In the genomic region with DNA sequence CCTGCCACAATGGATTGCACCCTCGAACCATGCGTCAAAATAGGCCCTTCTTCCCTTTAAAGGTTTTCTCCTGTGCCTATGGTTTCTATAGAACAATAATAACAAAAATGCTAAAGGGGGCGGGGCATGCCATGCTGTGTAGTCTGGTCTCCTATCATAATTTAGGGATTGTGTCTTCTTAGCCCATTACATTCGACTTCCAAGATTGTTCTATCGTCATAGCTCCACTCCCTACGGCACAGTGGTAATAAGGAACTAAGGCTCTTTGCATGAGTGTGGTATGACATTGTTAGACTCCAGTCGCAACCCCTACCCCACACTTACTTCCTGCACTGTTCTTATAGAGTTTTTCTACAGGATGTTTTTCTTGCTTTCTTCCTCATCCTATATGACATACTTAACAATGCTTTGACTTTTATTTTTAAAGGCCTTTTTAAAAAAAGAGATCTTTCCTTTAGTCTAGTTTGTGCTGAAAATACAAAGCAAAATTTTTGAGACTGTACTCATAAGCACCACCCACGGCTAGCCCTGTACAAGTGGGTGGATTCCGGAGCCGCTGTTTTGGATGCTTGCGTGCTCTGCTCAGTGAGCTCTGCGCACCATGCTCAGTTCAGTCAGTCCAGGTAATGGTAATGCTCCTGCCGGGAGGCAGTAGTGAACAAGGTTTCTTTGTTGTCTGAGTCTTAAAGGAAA, we compare ENCODE assay signal across 7 mouse cellular contexts. TPM values are rescaled to one million over a fixed set of nuclear protein-coding genes. Genes with fewer than 3 reads are reported as not detected.
DNase-seq lines count a peak whose midpoint lies in the region; ATAC-seq lines count a peak whose summit lies in the region.

No protein-coding gene starts in this region.

- no peaks in the 10 kb centered on the region for H3K36me3 ChIP-seq in lung, embryonic 15.5 days

- WGBS in lung, embryonic 15.5 days = 19% methylated on average over 13 of the region's 13 CpGs

- no peak for DNase-seq in lung, adult 18-20 months
- peak; percentile 20 for DNase-seq in forelimb bud, embryonic 11.5 days (ENCODE audit: low read depth, low spot score)
- peak; percentile 68 to 78 for DNase-seq in left cerebral cortex, postnatal 25 days (ENCODE audit: low spot score in 2 of 2)
- DNase-seq in retina, embryonic 14.5 days (ENCODE audit: low spot score) = peak; percentile 32
- DNase-seq in gastrocnemius, postnatal 14 days = no peak
- DNase-seq in adrenal gland, postnatal 25 days = no peak

- ATAC-seq in lung, embryonic 15.5 days (ENCODE audit: borderline replicate concordance, extremely low read depth, low FRiP score, low TSS enrichment) = no peak

- H3K4me3 ChIP-seq in lung, embryonic 15.5 days = peak overlapping the region; percentile 23

- H3K27me3 ChIP-seq in lung, embryonic 15.5 days = peaks cover 32% of the 10 kb centered on the region

- intact Hi-C loops in left cerebral cortex, postnatal 25 days (cut with DNase I) = no loop called here
- intact Hi-C loops in gastrocnemius, postnatal 14 days (cut with DNase I; ENCODE audit: low total_unique reads) = no loop called here

- peaks cover 5% of the 10 kb centered on the region; the same call in 1 of the 2 replicates for H3K4me1 ChIP-seq in lung, embryonic 15.5 days

- no peak overlapping the region for H3K9ac ChIP-seq in lung, embryonic 15.5 days

- peak overlapping the region; percentile 46 for H3K4me2 ChIP-seq in lung, embryonic 15.5 days

- H3K27ac ChIP-seq in lung, embryonic 15.5 days = no peak overlapping the region

- no peaks in the 10 kb centered on the region for H3K9me3 ChIP-seq in lung, embryonic 15.5 days

RNA-seq across cellular contexts. Expression of gene Mtnr1a, which starts 40.6 kb away (rescaled TPM):
- 0.16 and 0.22 TPM in 2 replicates for polyA plus RNA-seq in lung, embryonic 15.5 days (2015; fragmentation: Nextera tagmentation; extraction: Ambion mirVana)
- not detected for total RNA-seq in left cerebral cortex, postnatal 25 days (2021)
- total RNA-seq in gastrocnemius, postnatal 14 days (2021) = not detected
- not detected in 2 replicates for total RNA-seq in adrenal gland, postnatal 25 days (2021)

Comparison
In these comparisons a context has a peak if more than half of its experiments do, and no peak if none do; other contexts are left out.
1. DNase-seq: peak in forelimb bud, embryonic 11.5 days (single experiment), left cerebral cortex, postnatal 25 days (2 of 2) and retina, embryonic 14.5 days (single experiment); none in lung, adult 18-20 months (0 of 2), gastrocnemius, postnatal 14 days (single experiment) and adrenal gland, postnatal 25 days (single experiment).